Mouse (Mus musculus): ENCODE measurements around the gene Dnajc8. TPM values are rescaled to one million over a fixed set of nuclear protein-coding genes. Genes with fewer than 3 reads are reported as not detected.

Dnajc8 gene
- total and polyA plus RNA-seq, 3 experiments, result 110 to 246 TPM; not detected in 1

GRCm38 (mm10) chr4:132554221-132554620, 18.9 kb downstream of the Dnajc8 start:
- TF ChIP-seq ZMIZ1 (IDR thresholded peaks at IDR 0.05; ENCODE audit: low read depth, low read length) (no peak), CTCF (IDR thresholded peaks at IDR 0.05 in 2 of 3, conservative IDR thresholded peaks at IDR 0.05 in 1 of 3; ENCODE audit: control insufficient read depth in 1 of 3, insufficient read depth in 1 of 3, low read depth in 2 of 3, low read length in 3 of 3, poor library complexity in 1 of 3, severe bottlenecking in 1 of 3) (no peak), ZC3H11A (IDR thresholded peaks at IDR 0.05; ENCODE audit: low read depth, low read length) (no peak), MXI1 (IDR thresholded peaks at IDR 0.05; ENCODE audit: low read depth, low read length) (no peak), SIN3A (IDR thresholded peaks at IDR 0.05; ENCODE audit: low read length) (no peak), JUND (IDR thresholded peaks at IDR 0.05; ENCODE audit: low read depth, low read length) (no peak), E2F4 (IDR thresholded peaks at IDR 0.05; ENCODE audit: borderline replicate concordance, low read depth, low read length) (no peak), POLR2AphosphoS2 (IDR thresholded peaks at IDR 0.05; ENCODE audit: low read length) (no peak; the same call in none of the 2 replicates)
- Histone ChIP-seq H3K4me3 (ENCODE audit: control insufficient read depth in 1 of 2, insufficient read depth in 1 of 2, low read depth in 2 of 2, low read length in 2 of 2) (no peak overlapping the region), H3K27me3 (ENCODE audit: control insufficient read depth in 1 of 2, insufficient read depth in 2 of 2, low read length in 2 of 2) (no peaks in the 10 kb centered on the region), H3K79me2 (ENCODE audit: control insufficient read depth, insufficient read depth, low read length, poor library complexity) (no peaks in the 10 kb centered on the region), H3K27ac (ENCODE audit: control insufficient read depth, low read depth, low read length) (peak overlapping the region; percentile 18), H3K4me1 (ENCODE audit: control insufficient read depth in 1 of 2, insufficient read depth in 2 of 2, low read length in 2 of 2) (peaks cover 13 to 19% of the 10 kb centered on the region in 2 experiments), H3K36me3 (ENCODE audit: control insufficient read depth in 1 of 2, insufficient read depth in 2 of 2, low read length in 2 of 2) (peaks cover 12% of the 10 kb centered on the region in 2 experiments), H3K9ac (ENCODE audit: control insufficient read depth, low read depth, low read length, poor library complexity, severe bottlenecking) (no peak overlapping the region), H3K9me3 (replicated peaks; ENCODE audit: insufficient read depth, low read length) (no peaks in the 10 kb centered on the region)
- peak; percentile 26 for DNase-seq (ENCODE audit: low read depth, low spot score)

- Histone ChIP-seq H3K4me3 (ENCODE audit: control insufficient read depth in 1 of 2, insufficient read depth in 1 of 2, low read depth in 2 of 2, low read length in 2 of 2) (no peak overlapping the region), H3K9me3 (replicated peaks; ENCODE audit: insufficient read depth, low read length) (no peaks in the 10 kb centered on the region), H3K79me2 (ENCODE audit: control insufficient read depth, insufficient read depth, low read length, poor library complexity) (no peaks in the 10 kb centered on the region), H3K27ac (ENCODE audit: control insufficient read depth, low read depth, low read length) (peak overlapping the region; percentile 18), H3K27me3 (ENCODE audit: control insufficient read depth in 1 of 2, insufficient read depth in 2 of 2, low read length in 2 of 2) (no peaks in the 10 kb centered on the region), H3K4me1 (ENCODE audit: control insufficient read depth in 1 of 2, insufficient read depth in 2 of 2, low read length in 2 of 2) (peaks cover 13 to 19% of the 10 kb centered on the region in 2 experiments), H3K36me3 (ENCODE audit: control insufficient read depth in 1 of 2, insufficient read depth in 2 of 2, low read length in 2 of 2) (peaks cover 12% of the 10 kb centered on the region in 2 experiments), H3K9ac (ENCODE audit: control insufficient read depth, low read depth, low read length, poor library complexity, severe bottlenecking) (no peak overlapping the region)
- DNase-seq (ENCODE audit: low read depth, low spot score), result peak; percentile 58
- TF ChIP-seq MAFK (IDR thresholded peaks at IDR 0.05; ENCODE audit: borderline replicate concordance, low read depth, low read length) (no peak), SIN3A (IDR thresholded peaks at IDR 0.05; ENCODE audit: low read length) (no peak), MAX (IDR thresholded peaks at IDR 0.05; ENCODE audit: low read length) (no peak), MAZ (IDR thresholded peaks at IDR 0.05; ENCODE audit: low read depth, low read length) (no peak), RAD21 (IDR thresholded peaks at IDR 0.05; ENCODE audit: low read depth, low read length) (no peak), ETS1 (IDR thresholded peaks at IDR 0.05; ENCODE audit: low read depth, low read length) (peak; percentile 36; the same call in 1 of the 2 replicates), NELFE (IDR thresholded peaks at IDR 0.05; ENCODE audit: low read depth, low read length) (no peak), CTCF (IDR thresholded peaks at IDR 0.05 in 2 of 3, conservative IDR thresholded peaks at IDR 0.05 in 1 of 3; ENCODE audit: control insufficient read depth in 1 of 3, insufficient read depth in 1 of 3, low read depth in 2 of 3, low read length in 3 of 3, poor library complexity in 1 of 3, severe bottlenecking in 1 of 3) (no peak), ZNF384 (IDR thresholded peaks at IDR 0.05; ENCODE audit: low read depth, low read length) (no peak), GATA1 (IDR thresholded peaks at IDR 0.05; ENCODE audit: low read depth, low read length) (peak; percentile 36), SMC3 (IDR thresholded peaks at IDR 0.05; ENCODE audit: low read depth, low read length) (no peak), GABPA (IDR thresholded peaks at IDR 0.05; ENCODE audit: low read depth, low read length) (no peak), POLR2A (IDR thresholded peaks at IDR 0.05; ENCODE audit: control insufficient read depth in 1 of 2, insufficient read depth in 1 of 2, low read depth in 1 of 2, low read length in 2 of 2, poor library complexity in 1 of 2) (no peak), ZMIZ1 (IDR thresholded peaks at IDR 0.05; ENCODE audit: low read depth, low read length) (0 out of 2 replicates have a peak, but pooled peaks have one; percentile 24), MXI1 (IDR thresholded peaks at IDR 0.05; ENCODE audit: low read depth, low read length) (no peak), BHLHE40 (IDR thresholded peaks at IDR 0.05; ENCODE audit: borderline replicate concordance, low read depth, low read length) (no peak), ZC3H11A (IDR thresholded peaks at IDR 0.05; ENCODE audit: low read depth, low read length) (no peak), ELF1 (IDR thresholded peaks at IDR 0.05; ENCODE audit: low read depth, low read length) (no peak), EP300 (IDR thresholded peaks at IDR 0.05; ENCODE audit: low read depth in 1 of 2, low read length in 2 of 2) (no peak), NRF1 (IDR thresholded peaks at IDR 0.05; ENCODE audit: insufficient read depth, low read depth, low read length, poor library complexity, severe bottlenecking) (no peak), POLR2AphosphoS2 (IDR thresholded peaks at IDR 0.05; ENCODE audit: low read length) (no peak), USF2 (IDR thresholded peaks at IDR 0.05; ENCODE audit: borderline replicate concordance in 1 of 2, insufficient read depth in 1 of 2, low read depth in 1 of 2, low read length in 2 of 2) (no peak), UBTF (IDR thresholded peaks at IDR 0.05; ENCODE audit: borderline replicate concordance, insufficient read depth, low read depth, low read length) (no peak), ZKSCAN1 (IDR thresholded peaks at IDR 0.05; ENCODE audit: low read depth, low read length) (no peak), CHD2 (IDR thresholded peaks at IDR 0.05; ENCODE audit: low read length) (no peak), CHD1 (IDR thresholded peaks at IDR 0.05; ENCODE audit: low read depth, low read length) (no peak)
Observed at GRCm38 (mm10) chr4:132554653-132555052, 19.3 kb downstream of the Dnajc8 start.
